Mouse (Mus musculus): ENCODE measurements at regions not wholly inside any gene's neighbourhood (a gene's known extent, or its start where the extent isn't known, plus 50 kb on each side); places are given as distances from the start of the nearest gene placed in this dataset.

DNA sequence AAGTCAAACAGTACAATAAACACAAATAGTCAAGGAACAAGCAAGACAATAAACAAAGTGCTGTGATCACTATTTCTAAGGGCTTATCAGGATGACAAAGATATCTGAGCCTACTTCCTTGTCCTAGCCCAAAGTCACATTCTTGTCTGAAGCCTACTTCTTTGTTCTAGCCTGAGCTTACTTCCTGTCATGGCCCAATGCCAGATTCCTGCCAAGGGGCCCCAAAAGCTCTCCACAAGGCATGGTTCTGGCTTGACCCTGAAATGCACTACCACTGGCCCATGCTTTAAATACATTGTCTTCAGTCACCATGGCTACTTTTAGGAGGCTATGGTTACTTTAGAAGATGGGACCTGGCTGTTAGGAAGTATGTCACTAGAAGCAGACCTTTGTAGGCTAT, 940.6 kb downstream of the A830018L16Rik start:
- TF ChIP-seq CTCF (IDR thresholded peaks at IDR 0.05; ENCODE audit: low read depth), result no peak
- TF ChIP-seq EP300 (IDR thresholded peaks at IDR 0.05; ENCODE audit: low read depth), result no peak

Measured in heart, postnatal 0 days (tissue).